Mouse (Mus musculus) spleen, adult 2 months (tissue): Measurements from ENCODE around the gene Ncapd3.

Source experiments
- CTCF ChIP-seq: fragments of 200-500 bp; IDR thresholded peaks from 2 replicates; pipeline ENCODE4 v1.5.1; 2011; ENCODE audit warnings: mild to moderate bottlenecking, inconsistent platforms; ENCODE audit not compliant: insufficient read depth, insufficient read length, insufficient replicate concordance; ENCODE audit errors: extremely low read depth
- POLR2A ChIP-seq: fragments of 200-500 bp; IDR thresholded peaks from 2 replicates; pipeline ENCODE4 v1.6.1; 2011; ENCODE audit warnings: low read depth, low read length, inconsistent platforms

GRCm38 (mm10) chr9:27128629-27129028 is 98.7 kb downstream of the Ncapd3 start:
- TF ChIP-seq CTCF (no peak), POLR2A (no peak)
